Mouse (Mus musculus) heart, postnatal 0 days (tissue): ENCODE measurements at regions not wholly inside any gene's neighbourhood (a gene's known extent, or its start where the extent isn't known, plus 50 kb on each side); places are given as distances from the start of the nearest gene placed in this dataset.

Experiments used
- CTCF ChIP-seq: IDR thresholded peaks from 2 replicates; pipeline ENCODE4 v1.5.1; 2016; ENCODE audit warnings: antibody characterized with exemption, control low read depth, low read depth
- EP300 ChIP-seq: IDR thresholded peaks from 2 replicates; pipeline ENCODE4 v1.6.1; 2016; ENCODE audit warnings: antibody characterized with exemption, low read depth

DNA sequence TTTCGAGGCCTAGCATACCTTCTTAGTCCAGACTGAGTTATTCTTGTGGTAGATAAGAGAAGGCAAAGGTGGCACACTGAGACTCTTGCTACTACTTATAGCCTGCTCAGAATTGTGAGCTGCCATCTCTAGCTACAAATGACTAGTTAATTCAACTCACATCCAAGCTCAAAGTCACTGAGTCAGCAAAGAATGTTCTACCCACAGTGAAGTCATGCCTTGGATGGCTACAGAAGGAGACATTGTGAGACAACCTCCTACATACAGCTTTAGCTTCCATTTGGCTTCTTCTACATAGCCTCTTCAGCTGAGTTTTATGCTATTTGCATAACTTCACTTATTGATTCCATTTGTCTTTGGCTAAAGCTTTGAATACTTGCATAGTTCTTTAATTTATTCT lies 217.2 kb downstream of the Gm21750 start:
- TF ChIP-seq CTCF (no peak), EP300 (no peak)
